Mouse (Mus musculus): ENCODE data around the gene Gm2115. TPM values are rescaled to one million over a fixed set of nuclear protein-coding genes. Genes with fewer than 3 reads are reported as not detected.

Gene Gm2115
- total RNA-seq, 2 experiments from 2014 or later, result 36.3 to 42.6 TPM

Other genes with a start within 250 kb of the Gm2115 start
- gene Arnt2, start 118.8 kb upstream of the Gm2115 start, total RNA-seq (2021), result 10 to 100 TPM; 34.9 to 36.4 TPM
- gene Fah, start 77.8 kb downstream of the Gm2115 start, total RNA-seq (2021), result 10 to 100 TPM; 59.6 to 77.1 TPM
- 100 to 1,000 TPM; 115 to 136 TPM for gene Zfand6, start 161.0 kb downstream of the Gm2115 start, total RNA-seq (2021)

Measured in adrenal gland, adult 18-20 months (tissue).